Mouse (Mus musculus) Patski (cell line): Measurements from ENCODE around the gene Frrs1. TPM values are rescaled to one million over a fixed set of nuclear protein-coding genes. Genes with fewer than 3 reads are reported as not detected.

Source experiments
- ATAC-seq: fragments of 100-300 bp; one replicate; pipeline ENCODE4 v1.8.0; 2021
- CTCF ChIA-PET: fragments of 350-600 bp; sonication (Branson Sonifier 250); formaldehyde crosslinking; loops from one replicate; lab custom pipeline; 2022; ENCODE audit warnings: inconsistent platforms; lab: Charles Lee
- POLR2A ChIA-PET: fragments of 350-600 bp; sonication (Branson Sonifier 250); formaldehyde crosslinking; loops from one replicate; lab custom pipeline; 2022; ENCODE audit warnings: antibody characterized with exemption, inconsistent platforms; lab: Charles Lee
- DNase-seq: peaks from one replicate; pipeline ENCODE4 v3.0.0-alpha.2; 2011; ENCODE audit warnings: low read depth, low spot score
- H3K27me3 ChIP-seq: fragments of 371-371 bp; one replicate; pipeline ENCODE4 v1.5.1; 2021
- CTCF ChIP-seq: fragments of 100-300 bp; IDR thresholded peaks from one replicate; pipeline ENCODE4 v1.5.1; 2021
- in situ Hi-C: fragments of 300-500 bp; cut with MboI; formaldehyde crosslinking; loops from 3 replicates; pipeline ENCODE4 v1.11.1; 2018; ENCODE audit warnings: low pct_unique_long_range_greater_than_20kb, mixed read lengths
- polyA plus RNA-seq: library from polyadenylated mRNA; unstranded; gene quantifications from one replicate; pipeline ENCODE4 v1.2.3, GENCODE M21; 2021

Gene Frrs1
- polyA plus RNA-seq, 1 experiment from 2014 or later = 40.5 TPM

GRCm38 (mm10) chr3:116832526-116833310 lies 26.5 kb upstream of the Frrs1 start:
- no peak for TF ChIP-seq CTCF
- H3K27me3 ChIP-seq = no peaks in the 10 kb centered on the region
- no peak for DNase-seq

GRCm38 (mm10) chr3:116833491-116833890 lies 25.8 kb upstream of the Frrs1 start:
- no peak for DNase-seq
- ChIA-PET POLR2A (interaction anchor here (0.5 kb wide), 1 partner anchor 945 kb away, joined by 3 read pairs; no protein-coding TSS in a partner anchor), CTCF (interaction anchor here (1.6 kb wide), 1 partner anchor 61 kb away, joined by 3 read pairs; no protein-coding TSS in a partner anchor)
- no peaks in the 10 kb centered on the region for H3K27me3 ChIP-seq
- TF ChIP-seq CTCF = no peak
- in situ Hi-C loops = loop anchor here (10.0 kb wide), 2 partner anchors 239 to 499 kb away; partner anchors contain the start of gene Sass6
- ATAC-seq = no peak

More at GRCm38 (mm10) chr3:116832526-116833310, 26.5 kb upstream of the Frrs1 start:
- in situ Hi-C loops = loop anchor here (10.0 kb wide), 2 partner anchors 238 to 498 kb away; partner anchors contain the start of gene Sass6
- ATAC-seq = no peak
- ChIA-PET POLR2A (no interaction called here), CTCF (interaction anchor here (1.6 kb wide), 1 partner anchor 61 kb away, joined by 3 read pairs; no protein-coding TSS in a partner anchor)

GRCm38 (mm10) chr3:116834241-116834640 lies 25.0 kb upstream of the Frrs1 start:
- CTCF ChIA-PET = interaction anchor here (1.7 to 3.0 kb wide), 3 partner anchors 23 to 58 kb away, joined by 7 to 24 read pairs (median 8); no protein-coding TSS in a partner anchor
- no peaks in the 10 kb centered on the region for H3K27me3 ChIP-seq
- DNase-seq (no peak), ATAC-seq (no peak)
- in situ Hi-C loops = loop anchor here (10.0 kb wide), 2 partner anchors 239 to 499 kb away; partner anchors contain the start of gene Sass6
- POLR2A ChIA-PET = no interaction called here
- no peak for TF ChIP-seq CTCF

- POLR2A ChIA-PET = no interaction called here
- in situ Hi-C loops = loop anchor here (5.0 to 10.0 kb wide), 4 partner anchors 58 to 501 kb away; partner anchors contain the start of genes Dbt and Sass6
- no peak for TF ChIP-seq CTCF
- ATAC-seq (no peak), DNase-seq (no peak)
- no peaks in the 10 kb centered on the region for H3K27me3 ChIP-seq
- CTCF ChIA-PET = interaction anchor here (0.6 to 3.3 kb wide), 32 partner anchors 8 to 503 kb away, joined by 3 to 24 read pairs (median 6); partner anchors contain the start of gene Agl
These were observed 23.9 kb upstream of the Frrs1 start for GRCm38 (mm10) chr3:116835350-116835749.

GRCm38 (mm10) chr3:116835770-116836680 lies 23.2 kb upstream of the Frrs1 start:
- in situ Hi-C loops = loop anchor here (5.0 to 10.0 kb wide), 4 partner anchors 59 to 501 kb away; partner anchors contain the start of genes Dbt and Sass6
- ChIA-PET CTCF (interaction anchor here (0.6 to 3.3 kb wide), 34 partner anchors 9 to 504 kb away, joined by 3 to 24 read pairs (median 6); partner anchors contain the start of gene Agl), POLR2A (no interaction called here)
- no peaks in the 10 kb centered on the region for H3K27me3 ChIP-seq
- TF ChIP-seq CTCF = peak; percentile 91
- ATAC-seq (peak; percentile 92), DNase-seq (peak; percentile 75)

- DNase-seq (no peak), ATAC-seq (no peak)
- in situ Hi-C loops = loop anchor here (5.0 to 10.0 kb wide), 4 partner anchors 60 to 502 kb away; partner anchors contain the start of genes Dbt and Sass6
- no peaks in the 10 kb centered on the region for H3K27me3 ChIP-seq
- ChIA-PET CTCF (interaction anchor here (0.8 to 3.3 kb wide), 19 partner anchors 8 to 505 kb away, joined by 3 to 24 read pairs (median 8); partner anchors contain the start of gene Dbt), POLR2A (no interaction called here)
- TF ChIP-seq CTCF = no peak
These were observed 22.4 kb upstream of the Frrs1 start for GRCm38 (mm10) chr3:116836681-116837475.

- DNase-seq (no peak), ATAC-seq (no peak)
- TF ChIP-seq CTCF = no peak
- H3K27me3 ChIP-seq = no peaks in the 10 kb centered on the region
- in situ Hi-C loops = no loop called here
- ChIA-PET CTCF (no interaction called here), POLR2A (interaction anchor here (0.7 kb wide), 1 partner anchor 1449 kb away, joined by 4 read pairs; no protein-coding TSS in a partner anchor)
These were observed 18.0 kb upstream of the Frrs1 start for GRCm38 (mm10) chr3:116841311-116841710.

- in situ Hi-C loops = no loop called here
- CTCF ChIA-PET = interaction anchor here (2.1 kb wide), 1 partner anchor 9 kb away, joined by 9 read pairs; no protein-coding TSS in a partner anchor
These were observed 14.2 kb upstream of the Frrs1 start for GRCm38 (mm10) chr3:116844880-116845579.

More at GRCm38 (mm10) chr3:116844880-116845579, 14.2 kb upstream of the Frrs1 start:
- DNase-seq (no peak), ATAC-seq (no peak)
- no peak for TF ChIP-seq CTCF
- no peaks in the 10 kb centered on the region for H3K27me3 ChIP-seq
- POLR2A ChIA-PET = no interaction called here
